Mouse (Mus musculus) thymus, adult 2 months (tissue): ENCODE data around the gene Wipf2. TPM values are rescaled to one million over a fixed set of nuclear protein-coding genes. Genes with fewer than 3 reads are reported as not detected.

Experiments used
- DNase-seq: peaks from one replicate; pipeline ENCODE4 v3.0.0; 2021
- H3K27ac ChIP-seq: fragments of 200-500 bp; 2 replicates; pipeline ENCODE4 v1.5.1; 2012; ENCODE audit warnings: low read length, control low read depth; ENCODE audit not compliant: control insufficient read depth, insufficient read depth
- H3K27me3 ChIP-seq: fragments of 200-500 bp; 2 replicates; pipeline ENCODE4 v1.6.1; 2012; ENCODE audit warnings: mild to moderate bottlenecking, low read length, moderate library complexity, mixed read lengths; ENCODE audit not compliant: control insufficient read depth, insufficient read depth
- H3K36me3 ChIP-seq: fragments of 200-500 bp; 2 replicates; pipeline ENCODE4 v1.6.1; 2012; ENCODE audit warnings: mild to moderate bottlenecking, low read length, moderate library complexity; ENCODE audit not compliant: control insufficient read depth, insufficient read depth
- H3K4me1 ChIP-seq: fragments of 200-500 bp; replicated peaks from 2 replicates; pipeline ENCODE4 v1.6.1; 2012; ENCODE audit warnings: low read length; ENCODE audit not compliant: control insufficient read depth, insufficient read depth
- H3K4me3 ChIP-seq: fragments of 200-500 bp; 2 replicates; pipeline ENCODE4 v1.5.1; 2012; ENCODE audit warnings: mild to moderate bottlenecking, low read length, control low read depth, moderate library complexity; ENCODE audit not compliant: control insufficient read depth, insufficient read depth
- CTCF ChIP-seq: fragments of 200-500 bp; IDR thresholded peaks from 2 replicates; pipeline ENCODE4 v1.5.1; 2012; ENCODE audit warnings: mild to moderate bottlenecking, control low read depth, low read length, moderate library complexity, borderline replicate concordance; ENCODE audit not compliant: control insufficient read depth, poor library complexity, insufficient read depth; ENCODE audit errors: extremely low read depth
- POLR2A ChIP-seq: fragments of 200-500 bp; IDR thresholded peaks from 2 replicates; pipeline ENCODE4 v1.6.1; 2012; ENCODE audit warnings: mild to moderate bottlenecking, low read length, control low read depth, moderate library complexity; ENCODE audit not compliant: control insufficient read depth, poor library complexity, insufficient read depth; ENCODE audit errors: extremely low read depth
- WGBS: fragments of 180-500 bp; shearing (Covaris S2); methylation state at CpG from one replicate; pipeline ENCODE4 v1.1.7; 2018; 5-methylcytosine and 5-hydroxymethylcytosine counted together
- polyA plus RNA-seq: library from polyadenylated mRNA; depleted of rRNA; stranded (reverse); fragments of >200 nt; gene quantifications from 2 replicates; pipeline ENCODE4 v1.2.3, GENCODE M21; 2012

The Wipf2 gene
- polyA plus RNA-seq, 1 experiment, result 23.9 TPM

DNA sequence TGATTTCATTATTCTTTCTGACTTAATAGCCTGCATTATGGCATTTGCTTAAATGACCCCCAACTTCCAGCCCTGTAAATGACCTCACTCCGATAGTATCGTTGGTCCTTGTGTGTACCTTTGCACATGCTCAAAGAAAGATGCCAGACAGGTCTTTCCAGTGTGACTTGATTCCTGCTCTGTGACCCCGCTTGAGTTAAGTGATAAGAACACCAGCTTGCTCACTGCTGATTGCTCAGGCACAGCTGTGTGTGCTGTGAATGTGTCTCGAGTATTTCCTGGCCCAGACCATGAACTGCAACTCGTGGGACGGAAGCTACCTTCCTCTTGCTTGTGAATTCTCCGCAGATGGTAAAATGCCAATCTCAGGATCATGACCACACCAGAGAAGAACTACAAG lies 41.6 kb downstream of the Wipf2 start:
- H3K36me3 ChIP-seq, result peaks cover 3% of the 10 kb centered on the region; the same call in 1 of the 2 replicates
- H3K4me1 ChIP-seq, result peaks cover 21% of the 10 kb centered on the region
- TF ChIP-seq CTCF (no peak), POLR2A (no peak)
- no peak for DNase-seq
- no peak overlapping the region for H3K27ac ChIP-seq
- no peaks in the 10 kb centered on the region for H3K27me3 ChIP-seq
- 72% methylated on average over 7 of the region's 7 CpGs for WGBS
- no peak overlapping the region for H3K4me3 ChIP-seq

- Histone ChIP-seq H3K4me3 (no peak overlapping the region), H3K27ac (no peak overlapping the region), H3K27me3 (no peaks in the 10 kb centered on the region), H3K36me3 (peaks cover 3% of the 10 kb centered on the region; the same call in 1 of the 2 replicates), H3K4me1 (peaks cover 16% of the 10 kb centered on the region)
- 76% methylated on average over 4 of the region's 4 CpGs for WGBS
- no peak for DNase-seq
- TF ChIP-seq POLR2A, result no peak
- TF ChIP-seq CTCF, result no peak
These were observed 42.1 kb downstream of the Wipf2 start for GRCm38 (mm10) chr11:98905583-98905982.

DNA sequence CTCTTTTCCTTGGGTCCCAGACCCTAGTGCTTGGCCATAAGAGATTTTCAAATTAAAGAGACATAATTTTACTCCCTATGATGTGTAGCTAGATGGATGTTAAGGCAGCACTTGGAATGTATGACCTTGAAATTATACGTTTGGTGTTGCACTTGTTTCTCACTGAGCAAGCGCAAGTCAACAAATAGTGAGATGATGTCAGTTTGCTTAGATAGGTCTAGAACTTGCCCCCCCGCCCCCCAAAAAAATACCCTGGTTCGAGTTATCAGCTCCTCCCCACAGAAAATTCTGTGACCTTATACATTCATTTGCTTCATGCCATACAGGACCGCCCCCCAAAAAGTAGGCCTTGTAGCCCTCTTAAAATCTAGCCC lies 43.6 kb downstream of the Wipf2 start:
- no peak overlapping the region for H3K27ac ChIP-seq
- H3K4me3 ChIP-seq, result no peak overlapping the region
- DNase-seq, result no peak
- no peaks in the 10 kb centered on the region; the same call in 1 of the 2 replicates for H3K36me3 ChIP-seq
- peaks cover 12% of the 10 kb centered on the region for H3K4me1 ChIP-seq
- TF ChIP-seq CTCF (no peak), POLR2A (no peak)
- H3K27me3 ChIP-seq, result no peaks in the 10 kb centered on the region
- WGBS, result 66% methylated on average over 5 of the region's 5 CpGs

DNA sequence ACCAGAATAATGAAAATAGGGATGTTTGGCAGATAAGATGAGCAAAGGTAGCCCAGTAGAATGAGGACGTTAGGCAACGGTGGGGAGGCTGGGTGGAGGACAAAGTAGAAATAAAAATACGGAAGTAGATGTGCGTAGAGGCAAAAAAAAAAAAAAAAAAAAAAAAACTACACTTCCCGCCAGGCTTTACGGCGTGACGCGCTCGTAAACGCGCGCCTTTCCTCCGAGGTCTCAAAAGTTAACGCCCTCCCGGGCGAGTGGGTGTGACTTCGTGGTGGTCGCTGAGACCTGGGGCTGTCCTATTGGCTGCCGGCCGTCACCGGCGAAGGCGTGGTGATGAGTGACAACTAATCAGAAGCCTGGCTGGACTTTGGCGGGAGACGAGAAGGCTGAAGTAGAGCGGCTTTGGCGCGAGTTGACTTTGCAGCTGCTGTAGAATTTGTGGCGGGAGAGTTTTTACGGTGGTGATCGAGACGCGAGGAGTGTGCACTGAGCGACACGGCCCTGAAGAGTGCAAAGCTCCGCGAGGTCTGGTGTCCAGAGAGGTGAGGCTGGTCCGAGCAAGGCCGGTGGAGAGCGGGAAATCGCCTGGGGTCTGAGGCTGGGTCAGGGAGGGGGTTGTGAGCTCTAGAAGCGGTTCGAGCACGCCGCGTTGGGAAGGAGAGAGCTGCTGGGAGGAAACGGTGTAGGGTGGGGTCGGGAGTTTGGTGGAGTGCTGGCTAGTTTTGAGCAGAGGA lies 44.2 kb downstream of the Wipf2 start, which contains the start of gene Cdc6:
Cdc6 (plus strand) TSS at position 365 of the 737 bp plus-strand sequence.
- 0 out of 2 replicates have a peak, but pooled peaks have one; percentile 18 for TF ChIP-seq CTCF
- TF ChIP-seq POLR2A, result 0 out of 2 replicates have a peak, but pooled peaks have one; percentile 33
- 0 out of 2 replicates have a peak within 1 kb of the TSS, but pooled peaks have one; percentile 1 for H3K27ac ChIP-seq
- under 1% methylated on average over 49 of the region's 49 CpGs for whole genome bisulfite sequencing
- H3K4me3 ChIP-seq, result peak within 1 kb of the TSS; percentile 79
- DNase-seq, result peak; percentile 96
- no peaks in the 10 kb centered on the region for H3K27me3 ChIP-seq
- peaks cover 12% of the 10 kb centered on the region for H3K4me1 ChIP-seq
- no peaks in the 10 kb centered on the region for H3K36me3 ChIP-seq

GRCm38 (mm10) chr11:98909654-98910053 lies 46.2 kb downstream of the Wipf2 start:
- Histone ChIP-seq H3K4me3 (peak overlapping the region; percentile 10; the same call in 1 of the 2 replicates), H3K27me3 (no peaks in the 10 kb centered on the region), H3K4me1 (peaks cover 12% of the 10 kb centered on the region), H3K36me3 (no peaks in the 10 kb centered on the region; the same call in 1 of the 2 replicates), H3K27ac (no peak overlapping the region)
- no peak for TF ChIP-seq POLR2A
- no peak for TF ChIP-seq CTCF
- DNase-seq, result peak; percentile 84
- WGBS, result 13% methylated on average over 6 of the region's 6 CpGs

DNA sequence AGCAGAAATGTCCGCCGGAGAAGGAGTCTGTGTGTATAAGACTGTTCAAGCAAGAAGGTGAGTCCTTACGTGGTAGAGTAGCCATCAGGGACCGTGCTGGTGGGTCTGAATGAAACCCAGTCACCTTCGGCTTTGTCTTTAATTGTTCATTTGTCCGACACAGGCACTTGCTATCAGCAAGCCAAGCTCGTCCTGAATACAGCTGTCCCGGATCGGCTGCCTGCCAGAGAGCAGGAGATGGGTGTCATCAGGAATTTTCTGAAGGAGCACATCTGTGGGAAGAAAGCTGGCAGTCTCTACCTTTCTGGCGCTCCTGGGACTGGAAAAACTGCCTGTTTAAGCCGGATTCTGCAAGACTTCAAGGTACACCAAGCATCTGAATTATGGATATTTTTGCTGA lies 47.0 kb downstream of the Wipf2 start:
- TF ChIP-seq POLR2A (no peak), CTCF (no peak)
- Histone ChIP-seq H3K27me3 (no peaks in the 10 kb centered on the region), H3K4me3 (no peak overlapping the region), H3K36me3 (peaks cover 6% of the 10 kb centered on the region), H3K27ac (no peak overlapping the region), H3K4me1 (peaks cover 12% of the 10 kb centered on the region)
- WGBS, result 97% methylated on average over 11 of the region's 11 CpGs
- no peak for DNase-seq

GRCm38 (mm10) chr11:98911498-98911897 lies 48.1 kb downstream of the Wipf2 start:
- no peak overlapping the region for H3K27ac ChIP-seq
- no peak overlapping the region for H3K4me3 ChIP-seq
- 93% methylated on average over 5 of the region's 5 CpGs for WGBS
- no peak for DNase-seq
- no peak for TF ChIP-seq CTCF
- TF ChIP-seq POLR2A, result no peak
- no peaks in the 10 kb centered on the region for H3K27me3 ChIP-seq
- H3K36me3 ChIP-seq, result peaks cover 13% of the 10 kb centered on the region
- H3K4me1 ChIP-seq, result peaks cover 12% of the 10 kb centered on the region
